Mouse (Mus musculus): ENCODE measurements around the gene Bbip1.
"Not testable (repeated sequence)": the region's sequence is repeated elsewhere in the genome, so short reads cannot be mapped to it uniquely, and the experiment has no call there.

Gene Bbip1

DNA sequence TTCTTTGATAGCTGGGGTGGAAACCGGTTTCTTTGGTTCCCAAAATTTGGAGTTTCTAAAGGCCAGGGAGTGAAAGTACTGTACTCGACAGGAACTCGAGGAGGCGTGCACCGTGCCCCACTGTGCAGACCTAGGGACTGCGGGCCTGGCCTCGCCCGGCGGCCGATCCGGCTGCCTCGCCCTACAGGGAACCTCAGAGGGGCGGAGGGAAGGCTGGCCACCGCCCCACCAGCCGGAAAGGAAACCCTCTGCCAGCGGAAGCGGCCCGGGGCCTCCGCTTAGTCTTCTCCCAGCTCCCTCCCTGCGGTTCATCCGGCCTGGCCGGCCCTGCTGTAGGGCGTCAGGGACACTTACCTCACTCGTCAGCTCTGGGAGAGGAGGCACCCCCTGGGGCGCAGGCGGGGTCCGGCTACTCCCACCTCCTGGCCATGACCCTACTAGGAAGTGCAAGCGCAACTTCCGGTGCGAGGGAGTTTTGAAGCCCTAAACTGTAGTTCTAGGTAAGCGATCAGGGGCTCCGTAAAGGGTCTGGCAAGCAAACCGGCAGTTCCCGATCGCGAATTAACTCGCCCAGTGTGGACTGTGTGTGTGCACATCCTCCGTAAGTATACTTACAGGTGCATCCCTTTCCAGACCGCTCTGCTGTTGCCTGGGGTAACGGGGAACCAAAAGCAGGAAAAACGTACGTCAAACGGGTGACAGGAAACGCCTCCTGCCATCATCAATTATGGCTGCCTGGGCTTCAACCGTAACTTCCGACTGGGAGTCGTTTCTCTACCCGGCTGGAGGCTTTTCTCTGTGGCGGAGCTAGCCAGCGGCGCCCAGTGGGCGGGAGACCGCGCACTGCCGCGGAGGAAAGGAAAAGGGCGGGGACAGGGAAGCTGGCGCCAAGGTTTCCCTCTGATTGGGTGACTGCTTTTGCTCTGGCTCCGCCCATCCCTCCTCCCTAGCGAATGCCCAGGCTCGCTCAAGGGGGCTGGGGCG, at the start of gene Bbip1, which contains the start of gene Shoc2:
TSS of gene Bbip1 (minus strand) at position 826 of the 984 bp plus-strand sequence.
TSS of gene Shoc2 (plus strand) at position 505 of the 984 bp plus-strand sequence.
- peak; percentile 97 to 99 for DNase-seq

- peak in 1 of 2 experiments; percentile 9 for DNase-seq
These were observed 49.4 kb upstream of the Bbip1 start for GRCm38 (mm10) chr19:53993860-53994259.

DNA sequence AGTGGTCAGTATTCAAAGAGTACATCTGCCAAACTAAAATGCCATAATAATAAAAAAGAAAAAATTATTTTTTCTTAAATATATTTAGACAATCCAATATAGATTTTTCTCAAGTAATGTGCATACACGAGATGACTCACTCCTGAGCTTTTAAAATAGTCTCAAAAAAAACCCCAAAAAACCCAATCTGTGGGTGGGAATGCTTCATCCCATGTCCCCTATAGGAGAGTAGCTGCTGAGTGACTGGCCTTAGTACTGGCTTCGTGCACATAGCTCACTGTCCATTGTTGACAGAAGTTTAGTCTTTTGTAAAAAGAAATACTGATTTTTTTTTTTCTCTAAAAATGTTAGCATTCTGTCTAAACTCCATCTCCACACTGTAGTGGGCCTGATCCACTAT, 46.1 kb upstream of the Bbip1 start:
- no peak for DNase-seq

DNA sequence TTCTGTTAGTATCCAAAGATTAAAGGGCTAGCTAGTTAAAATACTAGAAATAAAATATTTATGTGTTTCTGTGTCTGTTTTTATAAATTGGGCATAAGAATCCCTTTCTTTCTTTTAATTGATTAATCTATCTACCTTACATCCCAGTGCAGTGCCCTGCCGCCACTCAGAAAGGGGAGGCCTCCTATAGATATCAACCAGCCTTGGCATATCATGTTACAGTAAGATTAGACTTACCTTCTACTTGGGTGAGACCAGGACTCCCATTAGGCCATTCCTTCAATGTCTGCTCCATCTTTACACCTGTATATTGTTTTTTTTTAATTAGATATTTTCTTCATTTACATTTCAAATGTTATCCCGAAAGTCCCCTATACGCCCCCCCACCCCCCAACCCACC, 40.2 kb upstream of the Bbip1 start:
- DNase-seq = no peak

DNA sequence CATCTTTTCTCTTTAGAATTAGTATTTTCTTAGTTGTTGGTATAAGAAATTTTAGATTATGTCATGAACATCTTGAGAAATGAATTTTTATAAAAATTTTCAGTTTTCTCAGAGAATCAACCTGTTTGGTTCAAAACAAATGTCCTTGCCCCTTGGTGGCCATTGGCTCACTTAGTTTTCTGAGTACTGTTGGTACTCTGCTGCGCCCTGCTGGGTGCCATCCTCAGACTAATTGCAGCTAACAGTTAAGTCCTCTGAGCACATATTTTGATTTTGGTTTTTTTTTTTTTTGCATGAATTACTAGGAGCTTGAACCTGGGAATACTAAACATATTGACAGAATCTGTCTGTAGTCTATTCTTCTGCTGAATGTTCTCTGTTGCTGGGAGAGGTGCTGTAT, 38.9 kb upstream of the Bbip1 start:
- peak in 1 of 2 experiments; percentile 20 for DNase-seq

GRCm38 (mm10) chr19:53982041-53982440, 37.6 kb upstream of the Bbip1 start:
- DNase-seq = no peak

GRCm38 (mm10) chr19:53973656-53974055, 29.2 kb upstream of the Bbip1 start:
- DNase-seq = no peak

GRCm38 (mm10) chr19:53971938-53972337, 27.5 kb upstream of the Bbip1 start:
- DNase-seq = no peak

GRCm38 (mm10) chr19:53969226-53969625, 24.8 kb upstream of the Bbip1 start:
- no peak for DNase-seq

- DNase-seq = no peak
These were observed 20.6 kb upstream of the Bbip1 start for GRCm38 (mm10) chr19:53964910-53965633.

DNA sequence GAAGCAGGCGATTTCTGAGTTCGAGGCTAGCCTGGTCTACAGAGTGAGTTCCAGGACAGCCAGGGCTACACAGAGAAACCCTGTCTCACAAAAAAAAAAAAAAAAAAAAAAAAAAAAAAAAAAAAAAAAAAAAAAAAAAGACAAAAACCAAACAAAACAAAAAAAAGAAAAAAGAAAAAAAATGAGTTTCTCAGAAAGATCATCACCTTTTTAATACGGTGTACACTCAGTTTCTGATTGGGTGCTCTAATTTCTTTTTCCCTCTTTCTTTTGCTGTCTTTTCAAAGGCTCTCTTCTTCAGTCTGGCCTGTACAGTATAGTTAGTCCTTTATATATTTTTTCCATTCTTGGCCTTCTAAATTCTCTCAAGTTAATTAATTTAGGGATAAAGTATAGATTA, 19.9 kb upstream of the Bbip1 start:
- DNase-seq = not testable (repeated sequence)

DNA sequence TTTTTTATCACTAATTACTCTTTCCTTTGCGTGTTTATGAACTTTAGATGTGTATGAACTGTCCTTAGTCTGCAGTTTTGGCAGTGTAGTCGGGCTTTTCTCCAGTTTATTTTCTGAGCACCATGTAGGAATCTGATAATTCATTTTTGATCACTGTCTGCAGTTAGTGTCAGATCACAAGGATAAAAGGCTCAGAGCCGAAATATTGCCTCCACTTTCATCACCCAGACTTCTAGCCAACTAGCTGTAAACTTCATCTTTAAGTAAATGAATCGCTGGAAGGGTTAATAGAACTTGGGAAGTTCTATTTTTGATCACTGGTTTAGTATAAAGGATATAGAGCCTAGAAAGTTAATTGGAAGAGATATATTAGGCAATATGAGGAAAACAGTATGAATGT, 18.1 kb upstream of the Bbip1 start:
- DNase-seq = no peak

DNA sequence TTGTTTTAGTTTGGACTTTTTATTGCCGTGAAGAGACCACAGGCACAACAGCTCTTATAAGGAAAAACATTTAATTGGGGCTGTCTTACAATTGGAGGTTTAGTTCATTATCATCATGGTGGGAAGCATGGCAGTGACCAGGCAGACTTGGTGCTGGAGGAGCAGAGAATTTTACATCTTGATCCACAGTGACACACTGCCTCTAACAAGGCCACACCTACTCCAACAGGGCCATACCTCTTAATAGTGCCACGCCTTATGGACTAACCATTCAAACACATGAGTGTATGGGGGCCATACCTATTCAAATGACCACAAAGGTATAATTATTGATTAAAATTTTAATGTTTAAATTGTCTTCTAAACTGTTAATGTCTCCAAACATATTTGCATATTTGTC, 13.1 kb upstream of the Bbip1 start:
- DNase-seq = no peak

- DNase-seq = peak; percentile 56 to 60
These were observed 980 bp upstream of the Bbip1 start for GRCm38 (mm10) chr19:53945171-53946042.

DNA sequence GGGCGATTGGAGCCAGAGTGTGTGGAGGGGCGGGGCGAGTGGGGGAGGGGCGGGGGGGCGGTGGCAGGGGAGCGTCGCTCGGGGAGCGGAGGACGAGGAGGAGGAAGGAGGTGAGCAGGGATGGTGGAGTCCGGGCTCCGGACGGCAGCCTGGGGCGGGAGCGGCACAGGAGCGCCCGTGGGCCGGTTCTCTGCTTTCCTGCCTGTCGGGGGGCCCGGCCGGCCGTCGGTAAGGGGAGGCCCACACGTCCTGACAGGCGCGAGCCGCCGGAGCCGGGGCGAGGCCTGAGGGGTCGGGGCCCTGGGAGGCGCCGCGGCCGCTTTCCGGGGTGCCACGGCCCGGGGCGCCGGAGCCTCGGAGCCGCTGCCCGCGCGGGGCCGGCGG, 351 bp upstream of the Bbip1 start:
- DNase-seq = no peak

- no peak for DNase-seq
These were observed 2.1 kb downstream of the Bbip1 start for GRCm38 (mm10) chr19:53942342-53942741.

- DNase-seq = no peak
These were observed 3.3 kb downstream of the Bbip1 start for GRCm38 (mm10) chr19:53941139-53941538.

GRCm38 (mm10) chr19:53939467-53939866, 5.0 kb downstream of the Bbip1 start:
- no peak for DNase-seq

- no peak for DNase-seq
These were observed 10.4 kb downstream of the Bbip1 start for GRCm38 (mm10) chr19:53934046-53934445.

DNA sequence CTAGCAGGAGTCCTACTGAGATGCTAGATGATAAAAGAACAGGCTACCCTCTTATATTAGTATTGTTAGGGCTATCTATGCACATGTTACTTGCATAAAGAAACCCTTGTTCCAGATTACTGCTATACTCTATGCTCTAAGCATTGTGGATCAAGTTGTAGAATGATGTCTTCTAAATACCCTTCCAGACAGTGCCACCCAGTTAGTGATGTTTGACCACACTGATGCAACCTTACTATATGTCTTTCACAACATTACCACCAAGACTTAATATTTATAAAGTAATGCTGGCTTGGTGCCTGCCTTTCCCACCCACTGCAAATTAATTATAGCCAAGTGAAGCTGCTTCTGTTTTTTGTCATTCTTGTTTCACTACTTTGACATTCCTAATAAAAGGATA, 11.4 kb downstream of the Bbip1 start:
- DNase-seq = no peak

GRCm38 (mm10) chr19:53929218-53929617, 15.2 kb downstream of the Bbip1 start:
- DNase-seq = no peak

DNA sequence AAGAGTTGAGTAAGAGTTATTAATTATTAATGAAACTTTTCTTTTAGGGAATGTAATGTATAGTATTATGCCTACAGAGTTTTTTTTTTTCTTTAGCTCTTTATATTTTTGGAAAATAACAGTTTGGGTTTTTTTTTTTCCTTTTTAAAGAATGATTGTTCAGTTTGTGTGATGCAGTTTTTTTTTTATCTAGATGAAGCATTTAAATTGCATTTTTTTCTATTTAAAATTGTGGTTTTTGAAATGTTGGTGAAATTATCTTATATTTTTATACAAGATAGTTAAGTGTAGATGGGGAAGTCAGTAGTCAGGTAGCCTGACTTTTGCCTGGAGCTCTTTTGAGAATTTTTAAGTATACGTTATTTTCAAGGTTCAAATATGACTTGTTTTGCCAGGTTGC, 17.7 kb downstream of the Bbip1 start:
- no peak for DNase-seq

- DNase-seq = peak in 1 of 2 experiments; percentile 35
These were observed 19.1 kb downstream of the Bbip1 start for GRCm38 (mm10) chr19:53925338-53925751.
